Mouse (Mus musculus): ENCODE measurements around the gene Gm17268.

Gene Gm17268

GRCm38 (mm10) chr11:82030171-82030570 lies 8.2 kb downstream of the Gm17268 start:
- no peak for DNase-seq (ENCODE audit: low spot score)

- no peak for DNase-seq (ENCODE audit: low spot score)
Measured at GRCm38 (mm10) chr11:82023769-82024168, 14.6 kb downstream of the Gm17268 start.

GRCm38 (mm10) chr11:82022504-82023056 lies 15.8 kb downstream of the Gm17268 start:
- DNase-seq (ENCODE audit: low spot score), result no peak

GRCm38 (mm10) chr11:82021406-82021805 lies 17.0 kb downstream of the Gm17268 start:
- no peak for DNase-seq (ENCODE audit: low spot score)

GRCm38 (mm10) chr11:82019793-82020192 lies 18.6 kb downstream of the Gm17268 start:
- no peak for DNase-seq (ENCODE audit: low spot score)

- no peak for DNase-seq (ENCODE audit: low spot score)
Measured at GRCm38 (mm10) chr11:82019389-82019788, 19.0 kb downstream of the Gm17268 start.

GRCm38 (mm10) chr11:82016181-82016780 lies 22.1 kb downstream of the Gm17268 start:
- DNase-seq (ENCODE audit: low spot score), result no peak

- no peak for DNase-seq (ENCODE audit: low spot score)
Measured at GRCm38 (mm10) chr11:82015066-82015465, 23.3 kb downstream of the Gm17268 start.

GRCm38 (mm10) chr11:82013756-82014155 lies 24.6 kb downstream of the Gm17268 start:
- DNase-seq (ENCODE audit: low spot score), result no peak

GRCm38 (mm10) chr11:82011411-82012193 lies 26.8 kb downstream of the Gm17268 start:
- DNase-seq (ENCODE audit: low spot score), result no peak

- DNase-seq (ENCODE audit: low spot score), result no peak
Measured at GRCm38 (mm10) chr11:82010115-82010514, 28.2 kb downstream of the Gm17268 start.

- DNase-seq (ENCODE audit: low spot score), result no peak
Measured at GRCm38 (mm10) chr11:82006796-82007423, 31.5 kb downstream of the Gm17268 start.

GRCm38 (mm10) chr11:82004810-82005209 lies 33.6 kb downstream of the Gm17268 start:
- no peak for DNase-seq (ENCODE audit: low spot score)

GRCm38 (mm10) chr11:82000581-82000980 lies 37.8 kb downstream of the Gm17268 start:
- DNase-seq (ENCODE audit: low spot score), result no peak

- no peak for DNase-seq (ENCODE audit: low spot score)
Measured at GRCm38 (mm10) chr11:81999469-81999868, 38.9 kb downstream of the Gm17268 start.

GRCm38 (mm10) chr11:81998646-81999045 lies 39.7 kb downstream of the Gm17268 start:
- DNase-seq (ENCODE audit: low spot score), result no peak

GRCm38 (mm10) chr11:81997085-81997484 lies 41.3 kb downstream of the Gm17268 start:
- no peak for DNase-seq (ENCODE audit: low spot score)

- peak; percentile 78 for DNase-seq (ENCODE audit: low spot score)
Measured at GRCm38 (mm10) chr11:81996172-81996841, 42.1 kb downstream of the Gm17268 start.

GRCm38 (mm10) chr11:81983146-81983545 lies 55.2 kb downstream of the Gm17268 start:
- DNase-seq (ENCODE audit: low spot score), result peak; percentile 90

- peak; percentile 61 for DNase-seq (ENCODE audit: low spot score)
Measured at GRCm38 (mm10) chr11:81982191-81982590, 56.2 kb downstream of the Gm17268 start.
